Mouse (Mus musculus) heart, embryonic 16.5 days (tissue): ENCODE measurements at regions not wholly inside any gene's neighbourhood (a gene's known extent, or its start where the extent isn't known, plus 50 kb on each side); places are given as distances from the start of the nearest gene placed in this dataset.

ENCODE experiments used
- ATAC-seq: fragments of 200-750 bp; cut with Nextera tagmentation; replicated peaks from 2 replicates; pipeline ENCODE4 v1.8.0; 2017; ENCODE audit warnings: moderate number of reproducible peaks; ENCODE audit not compliant: insufficient read depth, low FRiP score; ENCODE audit errors: extremely low read depth
- H3K27ac ChIP-seq: fragments of 300-500 bp; sonication (generic); 2 replicates; pipeline ENCODE4 v1.5.1; 2014; ENCODE audit warnings: mild to moderate bottlenecking, low read length, control low read depth, moderate library complexity
- H3K27me3 ChIP-seq: fragments of 300-500 bp; sonication (generic); 2 replicates; pipeline ENCODE4 v1.6.1; 2014; ENCODE audit warnings: low read length, mixed read lengths; ENCODE audit not compliant: control insufficient read depth, insufficient read depth
- H3K36me3 ChIP-seq: fragments of 300-500 bp; sonication (generic); 2 replicates; pipeline ENCODE4 v1.6.1; 2014; ENCODE audit not compliant: control insufficient read depth, insufficient read depth
- H3K4me1 ChIP-seq: fragments of 300-500 bp; sonication (generic); 2 replicates; pipeline ENCODE4 v1.6.1; 2014; ENCODE audit warnings: low read length, mixed read lengths; ENCODE audit not compliant: control insufficient read depth, insufficient read depth
- H3K4me2 ChIP-seq: fragments of 300-500 bp; sonication (generic); 2 replicates; pipeline ENCODE4 v1.6.1; 2014; ENCODE audit warnings: low read depth, mild to moderate bottlenecking, control low read depth, low read length
- H3K4me3 ChIP-seq: fragments of 300-500 bp; sonication (generic); 2 replicates; pipeline ENCODE4 v1.5.1; 2014; ENCODE audit warnings: mild to moderate bottlenecking, control low read depth, low read length
- H3K9ac ChIP-seq: fragments of 300-500 bp; sonication (generic); 2 replicates; pipeline ENCODE4 v1.6.1; 2014; ENCODE audit warnings: low read length, control low read depth
- H3K9me3 ChIP-seq: fragments of 300-500 bp; sonication (generic); replicated peaks from 2 replicates; pipeline ENCODE4 v1.6.1; 2016; ENCODE audit warnings: low read length; ENCODE audit not compliant: control insufficient read depth
- WGBS: fragments of 180-500 bp; shearing (Covaris S2); extraction: QIAGEN DNeasy Blood & Tissue Kit; methylation state at CpG from one replicate; pipeline ENCODE4 v1.1.7; 2014; 5-methylcytosine and 5-hydroxymethylcytosine counted together

GRCm38 (mm10) chr13:35330926-35331325 lies 304.0 kb upstream of the Eci2 start:
- H3K27ac ChIP-seq, result no peak overlapping the region
- H3K9ac ChIP-seq, result no peak overlapping the region
- H3K4me2 ChIP-seq, result no peak overlapping the region
- no peak overlapping the region for H3K4me3 ChIP-seq
- ATAC-seq, result no peak
- peaks cover 2% of the 10 kb centered on the region; the same call in 1 of the 2 replicates for H3K4me1 ChIP-seq
- no peaks in the 10 kb centered on the region for H3K36me3 ChIP-seq
- 64% methylated on average over 1 of the region's 1 CpGs for WGBS
- H3K9me3 ChIP-seq, result no peaks in the 10 kb centered on the region
- no peaks in the 10 kb centered on the region for H3K27me3 ChIP-seq

- H3K4me1 ChIP-seq, result no peaks in the 10 kb centered on the region
- H3K4me2 ChIP-seq, result no peak overlapping the region
- H3K9me3 ChIP-seq, result no peaks in the 10 kb centered on the region
- no peak overlapping the region for H3K9ac ChIP-seq
- no peaks in the 10 kb centered on the region for H3K27me3 ChIP-seq
- H3K36me3 ChIP-seq, result no peaks in the 10 kb centered on the region
- H3K4me3 ChIP-seq, result no peak overlapping the region
- no peak overlapping the region for H3K27ac ChIP-seq
- ATAC-seq, result no peak
- 52% methylated on average over 2 of the region's 2 CpGs for WGBS
These were observed 314.0 kb upstream of the Cdyl start for GRCm38 (mm10) chr13:35345507-35346129.

- Histone ChIP-seq H3K27ac (no peak overlapping the region), H3K4me3 (no peak overlapping the region), H3K36me3 (no peaks in the 10 kb centered on the region), H3K27me3 (no peaks in the 10 kb centered on the region), H3K4me2 (no peak overlapping the region), H3K9me3 (no peaks in the 10 kb centered on the region), H3K9ac (no peak overlapping the region), H3K4me1 (no peaks in the 10 kb centered on the region)
- WGBS, result 80% methylated on average over 3 of the region's 3 CpGs
- no peak for ATAC-seq
These were observed 311.4 kb upstream of the Cdyl start for GRCm38 (mm10) chr13:35348283-35348682.

- no peak overlapping the region for H3K27ac ChIP-seq
- H3K4me3 ChIP-seq, result no peak overlapping the region
- H3K27me3 ChIP-seq, result no peaks in the 10 kb centered on the region
- H3K9me3 ChIP-seq, result no peaks in the 10 kb centered on the region
- H3K4me2 ChIP-seq, result no peak overlapping the region
- H3K36me3 ChIP-seq, result no peaks in the 10 kb centered on the region
- ATAC-seq, result no peak
- no peaks in the 10 kb centered on the region for H3K4me1 ChIP-seq
- 74% methylated on average over 3 of the region's 3 CpGs for WGBS
- no peak overlapping the region for H3K9ac ChIP-seq
These were observed 300.3 kb upstream of the Cdyl start for GRCm38 (mm10) chr13:35359345-35359744.

- Histone ChIP-seq H3K9ac (no peak overlapping the region), H3K4me3 (no peak overlapping the region), H3K4me2 (no peak overlapping the region), H3K9me3 (no peaks in the 10 kb centered on the region), H3K4me1 (no peaks in the 10 kb centered on the region), H3K27ac (no peak overlapping the region), H3K36me3 (no peaks in the 10 kb centered on the region), H3K27me3 (no peaks in the 10 kb centered on the region)
- 85% methylated on average over 2 of the region's 2 CpGs for WGBS
- ATAC-seq, result no peak
These were observed 282.1 kb upstream of the Cdyl start for GRCm38 (mm10) chr13:35377487-35377886.

- Histone ChIP-seq H3K4me3 (no peak overlapping the region), H3K9me3 (no peaks in the 10 kb centered on the region), H3K27me3 (no peaks in the 10 kb centered on the region), H3K4me1 (peaks cover 12% of the 10 kb centered on the region), H3K27ac (no peak overlapping the region), H3K9ac (no peak overlapping the region), H3K4me2 (no peak overlapping the region), H3K36me3 (no peaks in the 10 kb centered on the region)
- WGBS, result 79% methylated on average over 2 of the region's 2 CpGs
- no peak for ATAC-seq
These were observed 280.1 kb upstream of the Cdyl start for GRCm38 (mm10) chr13:35379500-35379899.

GRCm38 (mm10) chr13:35380224-35381009 lies 279.2 kb upstream of the Cdyl start:
- 62% methylated on average over 3 of the region's 3 CpGs for WGBS
- H3K9ac ChIP-seq, result no peak overlapping the region
- no peak for ATAC-seq

GRCm38 (mm10) chr13:35381641-35382040 lies 278.0 kb upstream of the Cdyl start:
- H3K36me3 ChIP-seq, result no peaks in the 10 kb centered on the region
- H3K9me3 ChIP-seq, result no peaks in the 10 kb centered on the region
- H3K27ac ChIP-seq, result no peak overlapping the region
- WGBS, result 60% methylated on average over 2 of the region's 2 CpGs
- no peak for ATAC-seq
- H3K4me1 ChIP-seq, result peaks cover 12% of the 10 kb centered on the region
- H3K4me2 ChIP-seq, result no peak overlapping the region
- H3K27me3 ChIP-seq, result no peaks in the 10 kb centered on the region
- H3K4me3 ChIP-seq, result no peak overlapping the region
- no peak overlapping the region for H3K9ac ChIP-seq

More at GRCm38 (mm10) chr13:35380224-35381009, 279.2 kb upstream of the Cdyl start:
- peaks cover 12% of the 10 kb centered on the region for H3K4me1 ChIP-seq
- no peaks in the 10 kb centered on the region for H3K9me3 ChIP-seq
- no peaks in the 10 kb centered on the region for H3K36me3 ChIP-seq
- no peak overlapping the region for H3K4me2 ChIP-seq
- H3K27ac ChIP-seq, result no peak overlapping the region
- H3K4me3 ChIP-seq, result no peak overlapping the region
- no peaks in the 10 kb centered on the region for H3K27me3 ChIP-seq

- Histone ChIP-seq H3K9ac (peak overlapping the region; percentile 51), H3K4me1 (peaks cover 12% of the 10 kb centered on the region), H3K9me3 (no peaks in the 10 kb centered on the region), H3K27me3 (no peaks in the 10 kb centered on the region), H3K27ac (peak overlapping the region; percentile 75), H3K4me3 (peak overlapping the region; percentile 22), H3K4me2 (peak overlapping the region; percentile 49), H3K36me3 (no peaks in the 10 kb centered on the region)
- peak; percentile 77 for ATAC-seq
- WGBS, result 12% methylated on average over 12 of the region's 12 CpGs
These were observed 276.5 kb upstream of the Cdyl start for GRCm38 (mm10) chr13:35383000-35383623.
